Mouse (Mus musculus) embryo, embryonic 10.5 days (tissue): ENCODE results near the gene Gm49333.
A peak's percentile ranks its signal among the peaks of the same experiment; 100 is the strongest.

Experiments
- DNase-seq: peaks from one replicate; pipeline ENCODE4 v3.0.0-alpha.2; 2015; ENCODE audit warnings: low spot score

The Gm49333 gene

DNA sequence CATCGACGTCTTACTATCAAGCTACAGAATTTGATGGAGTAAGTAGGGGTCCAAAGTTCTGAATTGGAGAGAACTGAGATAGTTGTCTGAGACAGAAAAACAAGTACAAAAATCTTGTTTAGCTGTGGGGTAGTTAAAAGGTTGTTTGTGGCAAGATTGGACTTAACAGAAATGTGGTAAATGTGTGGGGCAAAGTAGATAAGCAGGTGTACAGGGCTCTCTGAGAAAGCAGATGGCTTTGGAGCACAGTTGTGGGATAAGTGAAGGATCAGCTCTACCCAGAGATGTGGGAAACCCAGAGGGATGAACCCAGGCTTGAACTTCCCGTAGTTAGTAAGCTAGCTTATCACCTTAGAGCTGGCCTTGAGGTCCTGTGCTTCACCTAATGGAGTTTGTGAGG lies 79.4 kb downstream of the Gm49333 start:
- peak; percentile 6 for DNase-seq

DNA sequence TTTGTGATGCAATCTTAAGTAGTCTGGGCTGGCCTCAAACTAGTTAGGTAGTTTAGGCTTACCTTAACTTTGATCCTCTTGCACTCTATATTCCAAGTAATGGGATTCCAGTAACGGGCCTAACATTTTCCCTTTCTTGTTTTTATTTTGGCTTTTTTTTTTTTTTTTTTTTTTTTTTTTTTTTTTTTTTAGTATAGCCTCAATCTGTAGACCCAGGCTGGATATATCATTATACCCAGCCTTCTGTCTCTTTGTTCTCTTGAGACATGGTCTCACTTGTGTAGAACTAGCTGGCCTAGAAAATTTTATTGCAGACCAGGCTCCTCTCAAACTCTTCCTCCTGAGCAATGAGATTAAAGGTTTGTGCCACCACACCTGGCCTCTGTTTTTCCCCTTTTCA lies 80.2 kb downstream of the Gm49333 start:
- no peak for DNase-seq

DNA sequence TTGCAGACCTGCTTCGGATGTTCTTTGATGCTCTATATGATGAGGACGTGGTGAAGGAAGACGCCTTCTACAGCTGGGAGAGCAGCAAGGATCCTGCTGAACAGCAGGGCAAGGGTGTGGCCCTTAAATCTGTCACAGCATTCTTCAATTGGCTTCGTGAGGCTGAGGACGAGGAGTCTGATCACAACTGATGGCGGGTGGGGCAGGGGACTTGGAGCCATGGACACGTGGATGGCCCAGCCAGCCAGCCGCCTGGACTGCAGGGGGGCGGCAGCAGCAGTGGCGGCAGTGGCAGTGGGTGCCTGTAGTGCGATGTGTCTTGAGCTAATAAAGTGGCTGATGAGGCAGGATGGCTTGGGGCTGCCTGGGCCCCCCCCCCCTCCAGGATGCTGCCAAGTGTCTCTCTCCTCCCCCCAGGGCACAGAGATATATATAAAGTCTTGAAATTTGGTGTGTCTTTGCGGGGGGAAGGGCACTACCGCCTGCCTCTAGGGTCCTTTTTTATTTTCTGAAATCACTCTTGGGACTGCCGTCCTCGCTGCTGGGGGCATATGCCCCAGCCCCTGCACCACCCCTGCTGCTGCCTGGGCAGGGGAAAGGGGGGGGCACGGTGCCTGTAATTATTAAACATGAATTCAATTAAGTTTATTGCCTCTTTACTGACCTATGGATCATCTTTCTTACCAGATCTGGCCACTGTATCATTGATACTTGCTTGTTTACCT lies 81.0 kb downstream of the Gm49333 start:
- peak; percentile 20 for DNase-seq

DNA sequence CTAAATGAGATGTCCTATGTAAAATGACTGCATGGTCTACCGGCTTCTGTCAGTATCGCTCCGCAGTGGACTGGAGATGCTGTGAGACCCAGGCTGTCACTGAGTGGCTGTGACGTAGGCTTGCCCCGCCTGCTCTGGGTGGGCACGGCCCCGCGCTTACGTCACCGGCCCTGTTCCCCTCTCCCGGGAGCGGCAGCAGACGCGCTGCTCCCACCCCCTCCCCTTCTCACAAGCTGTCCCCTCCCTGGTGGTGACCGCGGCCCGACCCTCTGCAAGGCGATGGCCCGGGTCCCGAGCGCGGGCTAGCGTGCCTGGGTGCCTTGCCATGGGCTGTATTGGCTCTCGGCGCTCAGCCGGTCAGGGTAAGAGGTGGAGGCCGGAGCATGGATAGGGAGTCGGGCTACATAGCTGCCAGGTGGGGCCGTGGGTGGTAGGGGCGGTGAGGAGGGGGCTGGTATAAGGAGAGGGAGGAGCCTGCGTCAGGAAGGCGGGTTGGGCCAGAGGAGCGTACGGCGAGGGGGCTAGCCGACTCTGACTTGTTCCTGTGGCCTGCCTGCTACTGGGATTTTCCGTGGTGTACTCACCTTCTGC lies 81.8 kb downstream of the Gm49333 start, which contains the start of gene Fam131a:
Gene Fam131a (plus strand): TSS at position 131 of the 591 bp plus-strand sequence.
- peak; percentile 96 for DNase-seq

DNA sequence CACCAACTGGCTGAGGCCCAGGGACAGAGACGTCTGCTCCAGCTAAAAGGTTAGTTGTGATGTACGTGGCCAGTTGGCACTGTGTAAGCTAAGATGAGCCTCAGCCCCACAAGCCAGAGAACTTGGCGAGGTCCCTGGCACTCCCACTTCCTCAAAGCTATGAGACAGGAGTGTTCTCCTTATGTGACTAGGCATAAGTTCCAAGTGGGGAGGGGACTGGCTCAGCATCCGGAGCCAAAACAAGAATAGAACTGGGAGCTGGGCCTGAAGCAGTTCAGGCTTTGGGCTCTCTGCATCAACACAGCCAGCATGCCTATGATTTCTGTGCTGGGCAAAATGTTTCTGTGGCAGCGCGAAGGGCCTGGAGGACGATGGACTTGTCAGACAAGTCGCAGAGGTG lies 83.4 kb downstream of the Gm49333 start:
- DNase-seq, result no peak
